Mouse (Mus musculus): ENCODE results near the gene Sf3a2. TPM values are rescaled to one million over a fixed set of nuclear protein-coding genes. Genes with fewer than 3 reads are reported as not detected.

Sf3a2 gene
- total and polyA plus RNA-seq, 2 experiments from 2014 or later: 20.4 to 66.4 TPM

DNA sequence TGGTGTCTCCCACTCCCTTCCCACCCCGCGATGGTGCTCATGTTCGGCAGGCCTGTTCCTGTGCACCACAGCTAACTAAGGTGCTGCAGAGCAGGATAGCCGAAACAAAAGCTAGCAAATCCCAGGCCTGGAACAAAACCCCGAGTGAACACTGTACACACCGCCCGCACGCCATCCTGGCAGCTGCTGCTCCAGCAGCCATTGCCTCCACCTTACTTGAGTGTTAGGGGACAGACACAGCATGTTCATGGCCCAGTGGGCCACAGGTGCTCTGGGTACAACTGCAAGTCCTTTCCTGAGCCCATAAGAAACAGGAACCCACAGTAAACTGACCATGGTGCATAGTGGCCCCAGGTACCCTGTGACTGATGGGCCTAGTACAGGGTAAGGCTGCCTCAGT is 3.2 kb upstream of the Sf3a2 start:
- TF ChIP-seq CTCF (IDR thresholded peaks at IDR 0.05; ENCODE audit: low read depth): no peak
- ATAC-seq: no peak
- Histone ChIP-seq H3K4me1 (ENCODE audit: insufficient read depth) (peaks cover 12% of the 10 kb centered on the region), H3K4me2 (ENCODE audit: low read depth) (no peak overlapping the region), H3K27ac (ENCODE audit: low read depth, low read length) (no peak overlapping the region), H3K36me3 (ENCODE audit: insufficient read depth) (peaks cover 66% of the 10 kb centered on the region), H3K9ac (no peak overlapping the region), H3K9me3 (ENCODE audit: low read length) (no peaks in the 10 kb centered on the region), H3K4me3 (ENCODE audit: low read depth, low read length) (no peak overlapping the region), H3K27me3 (ENCODE audit: insufficient read depth, low read length) (no peaks in the 10 kb centered on the region)
- DNase-seq: no peak
- WGBS: 89% methylated on average over 8 of the region's 8 CpGs

DNA sequence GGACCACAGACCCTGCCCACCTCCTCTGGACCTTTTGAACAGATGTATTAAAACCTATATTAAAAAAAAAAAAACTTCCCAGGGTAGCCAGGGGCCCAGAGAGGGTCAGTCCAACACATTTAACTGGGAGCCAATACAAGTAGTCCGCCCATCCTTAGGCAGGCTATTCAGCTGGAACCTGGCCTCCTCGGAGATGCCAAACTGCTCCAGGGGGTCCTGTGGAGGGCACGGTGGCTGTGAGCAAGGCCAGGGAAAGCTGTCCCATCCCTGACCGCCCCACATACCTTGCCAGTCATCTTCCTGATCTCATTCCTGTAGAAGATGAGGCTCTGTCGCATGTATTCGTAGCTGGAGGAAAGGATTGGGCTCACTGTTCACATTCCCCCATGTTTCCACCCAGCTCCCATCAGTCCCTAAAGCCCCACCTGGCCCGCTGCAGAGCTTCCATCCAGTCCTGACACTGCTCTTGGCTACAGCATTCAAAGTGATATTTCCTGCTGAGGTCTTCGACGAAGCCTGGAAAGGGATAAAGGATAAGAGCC is 1.6 kb upstream of the Sf3a2 start:
- peaks cover 51% of the 10 kb centered on the region for H3K36me3 ChIP-seq (ENCODE audit: insufficient read depth)
- H3K4me1 ChIP-seq (ENCODE audit: insufficient read depth): peaks cover 14% of the 10 kb centered on the region
- DNase-seq: no peak
- no peak overlapping the region for H3K27ac ChIP-seq (ENCODE audit: low read depth, low read length)
- H3K4me3 ChIP-seq (ENCODE audit: low read depth, low read length): no peak overlapping the region
- no peak for TF ChIP-seq CTCF (IDR thresholded peaks at IDR 0.05; ENCODE audit: low read depth)
- no peaks in the 10 kb centered on the region for H3K27me3 ChIP-seq (ENCODE audit: insufficient read depth, low read length)
- 0 out of 2 replicates have a peak overlapping the region, but pooled peaks have one; percentile 88 for H3K4me2 ChIP-seq (ENCODE audit: low read depth)
- WGBS: 87% methylated on average over 9 of the region's 9 CpGs
- H3K9me3 ChIP-seq (ENCODE audit: low read length): no peaks in the 10 kb centered on the region
- ATAC-seq: no peak
- H3K9ac ChIP-seq: peak overlapping the region; percentile 96; the same call in 1 of the 2 replicates

DNA sequence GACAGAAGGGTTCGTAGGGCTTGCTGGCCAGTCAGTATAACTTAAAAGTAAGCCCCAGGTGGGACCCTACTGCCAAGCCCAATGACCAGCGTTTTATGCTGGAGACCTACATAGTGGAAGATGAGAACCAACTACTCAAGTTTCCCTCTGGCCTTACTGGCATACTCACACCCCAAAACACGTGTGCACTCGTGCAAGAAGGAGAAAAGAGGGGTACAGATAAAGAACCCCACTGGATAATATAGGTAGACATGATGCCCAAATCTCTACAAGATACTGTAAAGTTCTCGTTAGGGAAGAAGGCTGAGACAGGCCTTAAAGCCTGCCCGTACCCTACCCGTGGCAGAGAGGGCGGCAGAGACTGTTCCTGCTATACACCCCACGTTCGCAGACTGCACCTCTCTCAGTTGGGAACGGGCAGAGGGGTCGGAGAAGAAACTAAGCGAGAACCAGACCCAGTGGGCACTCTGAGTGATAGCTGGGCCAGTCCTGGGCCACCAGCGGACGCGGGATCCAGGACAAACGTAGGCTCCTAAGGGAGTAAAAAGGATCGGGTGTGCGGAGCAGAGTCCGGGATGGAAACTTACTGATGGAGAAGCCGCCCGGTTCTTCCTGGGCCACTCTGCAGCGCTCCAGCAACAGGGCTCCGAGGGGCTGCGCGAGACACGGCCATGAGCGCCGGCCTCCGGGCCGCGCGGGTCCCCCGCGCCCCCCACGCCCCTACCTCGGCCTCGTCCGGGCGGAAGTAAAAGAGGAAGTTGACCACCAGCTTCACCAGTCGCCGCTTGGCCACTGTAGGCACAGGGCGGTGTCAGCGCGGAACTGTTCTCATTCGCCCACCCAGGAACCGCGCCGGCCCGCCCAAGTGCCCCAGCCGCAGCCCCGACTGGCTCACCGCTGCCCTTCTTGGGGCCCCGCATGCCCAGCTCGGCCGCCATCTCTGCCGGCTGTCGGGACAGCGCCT is 530 bp upstream of the Sf3a2 start:
- Histone ChIP-seq H3K4me3 (ENCODE audit: low read depth, low read length) (peak overlapping the region; percentile 88), H3K4me1 (ENCODE audit: insufficient read depth) (peaks cover 14% of the 10 kb centered on the region), H3K9ac (peak overlapping the region; percentile 96), H3K27me3 (ENCODE audit: insufficient read depth, low read length) (no peaks in the 10 kb centered on the region), H3K27ac (ENCODE audit: low read depth, low read length) (peak overlapping the region; percentile 98), H3K36me3 (ENCODE audit: insufficient read depth) (peaks cover 54% of the 10 kb centered on the region), H3K9me3 (ENCODE audit: low read length) (no peaks in the 10 kb centered on the region), H3K4me2 (ENCODE audit: low read depth) (peak overlapping the region; percentile 88)
- 0 out of 2 replicates have a peak, but pooled peaks have one; percentile 34 for TF ChIP-seq CTCF (IDR thresholded peaks at IDR 0.05; ENCODE audit: low read depth)
- ATAC-seq: peak; percentile 63
- 3% methylated on average over 58 of the region's 59 CpGs for WGBS
- DNase-seq: no peak

DNA sequence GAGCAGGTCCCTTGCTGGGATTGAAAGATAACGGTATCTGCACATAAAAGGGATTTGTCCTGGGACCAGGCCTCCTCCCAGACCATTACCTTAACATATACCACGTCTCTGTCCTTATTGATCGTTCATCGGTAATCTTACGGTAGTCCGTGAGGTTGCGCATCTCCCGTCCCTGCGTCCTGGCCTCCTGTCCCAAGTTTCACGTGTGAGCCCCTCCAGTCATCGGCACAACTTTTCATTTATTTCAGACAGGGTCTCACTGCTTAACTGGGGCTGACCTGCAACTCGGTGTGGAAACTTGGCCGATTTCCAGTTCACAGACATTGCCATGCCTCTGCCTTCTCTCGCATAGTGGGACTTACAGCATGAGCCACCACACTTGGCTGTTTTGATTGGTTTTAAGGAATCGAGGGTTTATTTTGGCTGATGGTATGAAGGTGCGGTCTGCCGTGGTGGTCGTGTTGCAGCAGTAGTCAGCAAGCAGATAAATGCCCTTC is 1.1 kb downstream of the Sf3a2 start:
- peaks cover 14% of the 10 kb centered on the region for H3K4me1 ChIP-seq (ENCODE audit: insufficient read depth)
- no peaks in the 10 kb centered on the region for H3K9me3 ChIP-seq (ENCODE audit: low read length)
- H3K27ac ChIP-seq (ENCODE audit: low read depth, low read length): peak overlapping the region; percentile 98
- peak overlapping the region; percentile 96 for H3K9ac ChIP-seq
- 1% methylated on average over 18 of the region's 18 CpGs for WGBS
- no peak for TF ChIP-seq CTCF (IDR thresholded peaks at IDR 0.05; ENCODE audit: low read depth)
- peak; percentile 33 for DNase-seq
- H3K27me3 ChIP-seq (ENCODE audit: insufficient read depth, low read length): no peaks in the 10 kb centered on the region
- ATAC-seq: no peak
- H3K36me3 ChIP-seq (ENCODE audit: insufficient read depth): peaks cover 54% of the 10 kb centered on the region
- H3K4me2 ChIP-seq (ENCODE audit: low read depth): peak overlapping the region; percentile 88
- H3K4me3 ChIP-seq (ENCODE audit: low read depth, low read length): peak overlapping the region; percentile 88

DNA sequence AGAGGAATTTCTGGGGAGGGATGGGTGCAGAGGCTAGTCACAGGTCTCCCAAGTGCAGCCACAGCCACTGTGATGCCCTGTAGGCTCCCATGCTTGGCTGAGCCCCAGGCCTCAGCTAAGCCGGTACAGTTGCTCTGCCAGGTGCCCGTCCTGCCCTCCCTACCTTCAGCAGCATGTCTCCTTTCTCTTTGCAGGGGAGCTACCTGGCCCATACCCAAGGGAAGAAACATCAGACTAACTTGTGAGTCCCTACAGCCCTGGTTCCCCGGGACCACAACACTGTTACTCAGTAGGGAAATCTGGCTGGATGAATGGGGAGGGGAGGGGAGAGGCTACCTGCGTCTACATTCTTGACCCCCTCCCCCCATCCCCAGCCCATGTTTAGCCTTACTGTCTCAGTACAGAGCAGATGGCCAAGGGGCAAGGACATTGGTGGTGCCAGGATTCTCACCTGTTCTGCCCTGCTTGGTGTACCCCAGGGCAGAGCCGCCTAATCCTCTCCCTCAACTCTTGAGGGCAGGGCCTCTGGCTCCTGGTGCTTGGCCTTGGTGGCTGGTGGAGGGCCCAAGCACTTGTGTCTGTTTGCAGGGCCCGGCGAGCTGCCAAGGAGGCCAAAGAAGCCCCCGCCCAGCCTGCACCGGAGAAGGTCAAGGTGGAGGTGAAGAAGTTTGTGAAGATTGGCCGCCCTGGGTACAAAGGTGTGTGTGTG is 4.4 kb downstream of the Sf3a2 start:
- no peak for TF ChIP-seq CTCF (IDR thresholded peaks at IDR 0.05; ENCODE audit: low read depth)
- peaks cover 42% of the 10 kb centered on the region for H3K36me3 ChIP-seq (ENCODE audit: insufficient read depth)
- H3K4me3 ChIP-seq (ENCODE audit: low read depth, low read length): no peak overlapping the region
- no peak overlapping the region for H3K9ac ChIP-seq
- no peaks in the 10 kb centered on the region for H3K27me3 ChIP-seq (ENCODE audit: insufficient read depth, low read length)
- peaks cover 14% of the 10 kb centered on the region for H3K4me1 ChIP-seq (ENCODE audit: insufficient read depth)
- H3K27ac ChIP-seq (ENCODE audit: low read depth, low read length): no peak overlapping the region
- H3K4me2 ChIP-seq (ENCODE audit: low read depth): no peak overlapping the region
- 89% methylated on average over 10 of the region's 10 CpGs for WGBS
- ATAC-seq (no peak), DNase-seq (no peak)
- H3K9me3 ChIP-seq (ENCODE audit: low read length): no peaks in the 10 kb centered on the region

DNA sequence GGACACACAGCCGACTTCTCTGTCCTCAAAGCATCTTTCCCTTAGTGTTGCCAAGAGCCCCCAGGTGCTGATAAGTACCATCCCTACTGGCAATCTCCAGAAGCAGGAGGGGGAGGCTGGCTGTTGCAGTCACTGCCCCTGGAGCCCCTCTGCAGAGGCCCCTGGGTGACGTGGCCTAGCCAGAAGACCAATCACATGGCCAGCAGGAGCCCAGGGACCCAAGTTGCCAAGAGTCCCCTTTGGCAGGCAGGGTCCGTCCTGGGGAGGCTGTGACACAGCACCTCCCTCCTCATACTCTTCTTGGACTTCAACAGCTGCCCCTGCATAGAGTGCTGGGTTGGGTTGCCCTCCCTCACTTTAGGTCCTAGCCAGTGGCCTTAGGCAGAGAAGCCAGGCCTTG is 5.0 kb downstream of the Sf3a2 start:
- Histone ChIP-seq H3K4me1 (ENCODE audit: insufficient read depth) (peaks cover 14% of the 10 kb centered on the region), H3K9me3 (ENCODE audit: low read length) (no peaks in the 10 kb centered on the region), H3K4me3 (ENCODE audit: low read depth, low read length) (no peak overlapping the region), H3K4me2 (ENCODE audit: low read depth) (no peak overlapping the region), H3K9ac (no peak overlapping the region), H3K27ac (ENCODE audit: low read depth, low read length) (no peak overlapping the region), H3K27me3 (ENCODE audit: insufficient read depth, low read length) (no peaks in the 10 kb centered on the region), H3K36me3 (ENCODE audit: insufficient read depth) (peaks cover 42% of the 10 kb centered on the region)
- no peak for TF ChIP-seq CTCF (IDR thresholded peaks at IDR 0.05; ENCODE audit: low read depth)
- no peak for DNase-seq
- 79% methylated on average over 3 of the region's 3 CpGs for WGBS
- ATAC-seq: no peak
